Mouse (Mus musculus) limb, embryonic 14.5 days (tissue): ENCODE measurements at regions not wholly inside any gene's neighbourhood (a gene's known extent, or its start where the extent isn't known, plus 50 kb on each side); places are given as distances from the start of the nearest gene placed in this dataset.

Experiments used
- ATAC-seq: fragments of 200-750 bp; cut with Nextera tagmentation; 2 replicates; pipeline ENCODE4 v1.8.0; 2017; ENCODE audit warnings: low read depth, moderate number of reproducible peaks, moderate TSS enrichment; ENCODE audit not compliant: low FRiP score
- DNase-seq: peaks from one replicate; pipeline ENCODE4 v3.0.0-alpha.2; 2015; ENCODE audit warnings: low spot score
- H3K27ac ChIP-seq: fragments of 300-500 bp; sonication (generic); replicated peaks from 2 replicates; pipeline ENCODE4 v1.5.1; 2014; ENCODE audit warnings: low read depth, mild to moderate bottlenecking, low read length, moderate library complexity, mixed read lengths
- H3K27me3 ChIP-seq: fragments of 300-500 bp; sonication (generic); 2 replicates; pipeline ENCODE4 v1.6.1; 2014; ENCODE audit warnings: low read length, mixed read lengths; ENCODE audit not compliant: control insufficient read depth, insufficient read depth
- H3K36me3 ChIP-seq: fragments of 300-500 bp; sonication (generic); 2 replicates; pipeline ENCODE4 v1.6.1; 2014; ENCODE audit warnings: mild to moderate bottlenecking, low read length, moderate library complexity, mixed read lengths; ENCODE audit not compliant: control insufficient read depth, insufficient read depth
- H3K4me1 ChIP-seq: fragments of 300-500 bp; sonication (generic); 2 replicates; pipeline ENCODE4 v1.6.1; 2014; ENCODE audit warnings: antibody characterized with exemption, low read length, mixed read lengths; ENCODE audit not compliant: control insufficient read depth, insufficient read depth
- H3K4me2 ChIP-seq: fragments of 300-500 bp; sonication (generic); replicated peaks from 2 replicates; pipeline ENCODE4 v1.6.1; 2014; ENCODE audit warnings: low read depth, mild to moderate bottlenecking, low read length, moderate library complexity; ENCODE audit not compliant: severe bottlenecking
- H3K4me3 ChIP-seq: fragments of 300-500 bp; sonication (generic); replicated peaks from 2 replicates; pipeline ENCODE4 v1.5.1; 2014; ENCODE audit warnings: low read length
- H3K9ac ChIP-seq: fragments of 300-500 bp; sonication (generic); 2 replicates; pipeline ENCODE4 v1.6.1; 2014; ENCODE audit warnings: mild to moderate bottlenecking, low read depth, low read length, moderate library complexity; ENCODE audit not compliant: severe bottlenecking
- H3K9me3 ChIP-seq: fragments of 300-500 bp; sonication (generic); 2 replicates; pipeline ENCODE4 v1.6.1; 2016; ENCODE audit warnings: low read length; ENCODE audit not compliant: control insufficient read depth
- POLR2A ChIP-seq: fragments of 200-500 bp; IDR thresholded peaks from 2 replicates; pipeline ENCODE4 v1.8.0; 2012; ENCODE audit warnings: inconsistent platforms, mild to moderate bottlenecking, moderate library complexity, borderline replicate concordance; ENCODE audit not compliant: insufficient read depth, insufficient read length; ENCODE audit errors: extremely low read depth
- WGBS: fragments of 180-500 bp; shearing (Covaris S2); extraction: QIAGEN DNeasy Blood & Tissue Kit; methylation state at CpG from one replicate; pipeline ENCODE4 v1.1.7; 2014; 5-methylcytosine and 5-hydroxymethylcytosine counted together

DNA sequence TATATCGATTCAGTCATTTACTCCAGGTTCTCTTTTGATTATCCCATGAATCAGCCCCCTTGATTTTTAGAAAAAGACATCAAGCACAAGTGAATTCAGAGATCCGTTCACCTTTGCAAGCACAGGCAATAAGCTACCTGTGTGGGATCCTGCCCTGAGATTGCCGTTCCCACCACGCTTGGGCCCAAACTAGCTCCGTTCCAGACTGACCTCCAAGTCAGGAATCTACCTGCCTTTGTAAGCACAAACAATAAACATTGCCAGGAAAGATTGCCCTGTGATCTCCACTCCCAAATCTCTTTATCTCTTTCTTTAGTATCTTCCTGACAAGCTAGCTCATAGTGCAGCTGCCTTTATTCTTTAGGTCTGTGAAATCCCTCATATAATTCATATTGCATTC, 164.6 kb downstream of the Spata18 start:
- Histone ChIP-seq H3K4me1 (0 out of 2 replicates have a peak, but pooled peaks cover 9% of the 10 kb centered on the region), H3K36me3 (no peaks in the 10 kb centered on the region)
- WGBS: 98% methylated on average over 5 of the region's 5 CpGs

DNA sequence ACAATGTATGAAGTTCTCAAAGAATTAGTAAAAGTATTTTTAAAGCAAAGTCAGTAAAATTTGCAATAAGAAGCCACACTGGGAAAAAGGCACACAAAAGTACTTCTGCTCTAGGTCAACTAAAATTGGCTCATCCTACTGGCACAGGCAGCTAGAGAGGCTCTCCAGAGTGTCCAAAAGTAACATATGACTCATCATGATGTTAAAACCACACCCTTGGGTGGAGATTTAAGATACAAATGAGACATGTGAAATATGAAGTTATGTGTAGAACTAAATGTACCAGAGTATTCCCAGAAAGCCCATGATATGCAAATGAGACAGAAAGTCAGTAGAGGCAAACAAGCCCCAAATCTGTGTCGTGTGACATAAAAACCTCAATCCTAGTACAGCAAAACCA, 166.0 kb downstream of the Spata18 start:
- no peaks in the 10 kb centered on the region for H3K36me3 ChIP-seq
- peaks cover 9% of the 10 kb centered on the region; the same call in 1 of the 2 replicates for H3K9me3 ChIP-seq
- no peak overlapping the region for H3K4me2 ChIP-seq
- DNase-seq (no peak), ATAC-seq (no peak)
- H3K27ac ChIP-seq: no peak overlapping the region
- no peak overlapping the region for H3K4me3 ChIP-seq
- TF ChIP-seq POLR2A: no peak
- H3K9ac ChIP-seq: no peak overlapping the region
- 0 out of 2 replicates have a peak, but pooled peaks cover 9% of the 10 kb centered on the region for H3K4me1 ChIP-seq
- WGBS: 94% methylated on average over 1 of the region's 1 CpGs
- no peaks in the 10 kb centered on the region for H3K27me3 ChIP-seq

More for the DNA sequence above, 164.6 kb downstream of the Spata18 start:
- no peak for TF ChIP-seq POLR2A
- no peaks in the 10 kb centered on the region for H3K27me3 ChIP-seq
- no peak overlapping the region for H3K4me2 ChIP-seq
- no peak for DNase-seq
- peaks cover 9% of the 10 kb centered on the region; the same call in 1 of the 2 replicates for H3K9me3 ChIP-seq
- no peak overlapping the region for H3K9ac ChIP-seq
- no peak overlapping the region for H3K4me3 ChIP-seq
- no peak for ATAC-seq
- no peak overlapping the region for H3K27ac ChIP-seq

DNA sequence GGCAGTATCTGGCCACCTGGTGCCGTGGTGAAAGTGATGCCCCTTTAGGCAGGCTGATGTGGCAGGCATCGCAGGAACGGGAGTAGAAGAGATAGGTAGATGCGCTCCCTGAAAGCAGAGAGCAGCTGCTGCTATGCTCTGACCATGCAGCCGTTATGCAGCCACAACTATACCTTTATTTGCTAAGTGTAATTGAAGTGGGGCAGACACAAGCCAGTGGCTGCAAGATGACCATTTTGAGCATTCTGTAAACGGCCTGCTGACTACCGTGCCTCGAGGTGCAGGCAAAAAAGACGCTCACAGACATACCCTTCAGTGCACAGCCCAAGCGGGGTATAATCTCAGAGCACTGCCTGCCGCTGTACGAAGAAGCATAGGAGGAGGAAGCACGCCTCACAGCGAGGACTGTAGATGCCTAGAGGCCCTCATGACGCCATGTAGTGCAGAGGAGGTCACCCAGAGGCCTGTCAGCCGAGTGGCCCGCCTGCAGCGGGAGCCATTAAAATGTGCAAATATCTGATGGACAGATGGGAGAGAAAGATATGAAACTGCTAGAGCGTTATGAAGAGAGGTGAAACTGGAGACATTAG, 170.9 kb downstream of the Spata18 start:
- DNase-seq (no peak), ATAC-seq (no peak)
- H3K27ac ChIP-seq: no peak overlapping the region

DNA sequence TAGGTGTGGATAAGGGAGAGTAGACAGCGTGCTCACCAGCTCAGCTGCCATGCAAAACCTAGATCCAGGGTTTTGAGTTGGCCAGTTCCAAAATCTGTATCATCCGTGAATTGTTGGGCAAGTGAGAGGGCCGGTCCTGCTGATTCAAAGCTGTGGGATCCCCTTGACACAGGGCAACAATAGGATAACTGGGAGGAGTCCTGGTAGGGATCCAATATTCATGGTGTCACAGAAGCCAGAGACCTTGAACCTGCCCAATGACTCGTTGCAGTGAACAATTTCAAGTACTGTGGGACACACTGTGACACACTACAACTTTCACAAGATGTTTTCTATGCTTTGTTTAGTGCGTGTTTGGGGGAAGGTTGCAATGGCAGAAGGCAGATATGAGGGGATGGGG, 172.2 kb downstream of the Spata18 start:
- ATAC-seq (no peak), DNase-seq (no peak)
- 95% methylated on average over 5 of the region's 5 CpGs for WGBS
- Histone ChIP-seq H3K4me1 (0 out of 2 replicates have a peak, but pooled peaks cover 9% of the 10 kb centered on the region), H3K4me2 (no peak overlapping the region), H3K36me3 (no peaks in the 10 kb centered on the region), H3K4me3 (no peak overlapping the region), H3K27ac (no peak overlapping the region), H3K9ac (no peak overlapping the region), H3K27me3 (no peaks in the 10 kb centered on the region), H3K9me3 (no peaks in the 10 kb centered on the region)
- TF ChIP-seq POLR2A: no peak

More for the DNA sequence above, 170.9 kb downstream of the Spata18 start:
- Histone ChIP-seq H3K27me3 (no peaks in the 10 kb centered on the region), H3K4me1 (0 out of 2 replicates have a peak, but pooled peaks cover 9% of the 10 kb centered on the region), H3K4me2 (no peak overlapping the region), H3K4me3 (no peak overlapping the region), H3K9ac (no peak overlapping the region), H3K9me3 (no peaks in the 10 kb centered on the region), H3K36me3 (no peaks in the 10 kb centered on the region)
- WGBS: 63% methylated on average over 19 of the region's 19 CpGs
- no peak for TF ChIP-seq POLR2A

GRCm38 (mm10) chr5:73826941-73827340, 175.8 kb downstream of the Spata18 start:
- no peak for TF ChIP-seq POLR2A
- H3K9me3 ChIP-seq: no peaks in the 10 kb centered on the region
- 82% methylated on average over 4 of the region's 4 CpGs for WGBS
- H3K4me2 ChIP-seq: no peak overlapping the region
- no peak overlapping the region for H3K27ac ChIP-seq
- no peak for ATAC-seq
- H3K36me3 ChIP-seq: no peaks in the 10 kb centered on the region
- H3K9ac ChIP-seq: no peak overlapping the region
- H3K4me3 ChIP-seq: no peak overlapping the region
- no peaks in the 10 kb centered on the region for H3K4me1 ChIP-seq
- no peaks in the 10 kb centered on the region for H3K27me3 ChIP-seq
- no peak for DNase-seq
